Mouse (Mus musculus) CH12F3 (cell line): ENCODE measurements around the gene Tcf7l1.

ENCODE experiments used
- in situ Hi-C: fragments of 300-500 bp; cut with MboI; formaldehyde crosslinking; loops from 2 replicates; pipeline ENCODE4 v1.14.3; 2020; ENCODE audit warnings: low sequenced_read_pairs

Tcf7l1 gene

DNA sequence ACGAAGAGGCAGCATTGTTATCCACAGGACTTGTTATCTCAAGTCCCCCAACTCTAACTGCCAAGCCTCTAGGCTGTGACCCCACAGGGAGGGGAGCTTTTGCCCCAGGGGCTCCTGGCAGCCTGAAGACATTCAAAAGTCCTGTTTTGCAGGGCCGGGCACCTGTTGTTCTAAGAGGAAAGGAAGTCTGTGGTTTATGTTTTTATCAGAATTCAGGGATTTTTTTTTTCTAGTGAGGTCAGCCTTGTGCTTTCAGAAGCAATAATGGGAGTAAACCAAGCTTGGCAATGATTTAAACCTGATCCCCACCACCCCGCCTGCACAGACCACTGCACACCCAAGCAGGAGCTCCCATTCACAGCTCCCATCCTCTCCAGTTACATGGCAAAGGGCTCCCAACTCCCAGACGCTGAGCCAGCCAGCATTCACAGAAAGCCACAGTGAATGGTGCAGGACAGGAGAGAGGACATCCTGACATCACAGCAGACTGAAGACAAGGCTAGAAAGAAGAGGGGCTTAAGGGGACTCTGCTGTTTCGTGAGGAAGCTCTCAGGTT lies 40.1 kb downstream of the Tcf7l1 start:
- in situ Hi-C loops: no loop called here

DNA sequence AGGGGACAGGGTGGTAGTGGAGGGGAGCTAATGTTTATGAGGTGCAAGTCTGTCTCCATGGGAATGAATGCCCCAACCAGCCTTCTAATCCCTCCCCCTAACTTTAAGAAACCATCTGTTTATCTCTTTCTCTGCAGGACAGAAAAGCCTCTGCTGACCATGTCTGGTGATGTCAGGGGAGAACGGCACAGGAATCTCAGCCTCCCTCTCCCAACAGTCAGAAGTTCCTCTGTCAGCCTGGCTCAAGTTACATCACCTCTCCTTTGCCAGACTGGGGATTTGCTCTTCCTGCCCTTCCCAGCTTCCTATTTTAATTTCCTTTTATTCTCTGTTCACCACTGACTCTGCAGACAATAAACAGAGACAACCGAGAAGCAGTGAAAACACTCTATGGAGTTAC lies 40.6 kb downstream of the Tcf7l1 start:
- in situ Hi-C loops: no loop called here

- in situ Hi-C loops: no loop called here
Measured at GRCm38 (mm10) chr6:72747814-72748213, 41.2 kb downstream of the Tcf7l1 start.

DNA sequence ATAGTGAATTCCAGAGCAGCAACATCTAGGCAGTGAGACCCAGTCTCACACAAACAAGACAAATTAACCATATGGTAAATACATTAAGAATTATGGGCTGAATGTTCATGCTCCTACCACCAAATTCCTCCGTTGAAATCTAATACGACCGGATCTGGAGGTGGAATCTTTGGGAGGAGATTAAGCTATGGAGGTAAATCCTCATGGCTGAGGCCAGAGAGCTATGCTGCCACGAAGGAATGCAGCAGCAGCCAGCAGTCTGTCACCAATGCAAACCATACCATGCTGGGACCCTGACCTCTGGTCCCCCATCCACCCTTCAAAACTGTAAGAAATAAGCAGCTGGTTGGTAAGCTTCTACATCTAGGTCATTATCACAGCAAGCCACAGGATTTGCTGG lies 41.9 kb downstream of the Tcf7l1 start:
- in situ Hi-C loops: no loop called here

DNA sequence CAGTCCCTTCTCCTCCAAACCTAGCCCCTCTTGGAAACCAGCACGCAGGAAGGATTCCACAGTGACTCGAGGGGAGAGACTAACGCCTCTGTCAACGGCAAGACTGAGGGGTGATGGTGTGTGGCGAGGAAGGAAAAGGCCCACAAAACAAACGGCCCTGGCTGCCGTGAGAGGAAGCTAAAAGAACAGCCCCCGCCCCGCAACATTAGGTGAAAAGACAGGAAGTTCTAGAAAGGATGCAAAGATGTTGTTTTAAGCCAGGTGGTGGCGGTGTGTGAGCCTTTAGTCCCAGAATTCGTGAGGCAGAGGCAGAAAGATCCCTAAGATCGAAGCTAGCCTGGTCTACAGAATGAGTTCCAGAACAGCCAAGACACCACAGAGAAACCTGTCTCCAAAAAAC lies 43.3 kb downstream of the Tcf7l1 start:
- in situ Hi-C loops: no loop called here

DNA sequence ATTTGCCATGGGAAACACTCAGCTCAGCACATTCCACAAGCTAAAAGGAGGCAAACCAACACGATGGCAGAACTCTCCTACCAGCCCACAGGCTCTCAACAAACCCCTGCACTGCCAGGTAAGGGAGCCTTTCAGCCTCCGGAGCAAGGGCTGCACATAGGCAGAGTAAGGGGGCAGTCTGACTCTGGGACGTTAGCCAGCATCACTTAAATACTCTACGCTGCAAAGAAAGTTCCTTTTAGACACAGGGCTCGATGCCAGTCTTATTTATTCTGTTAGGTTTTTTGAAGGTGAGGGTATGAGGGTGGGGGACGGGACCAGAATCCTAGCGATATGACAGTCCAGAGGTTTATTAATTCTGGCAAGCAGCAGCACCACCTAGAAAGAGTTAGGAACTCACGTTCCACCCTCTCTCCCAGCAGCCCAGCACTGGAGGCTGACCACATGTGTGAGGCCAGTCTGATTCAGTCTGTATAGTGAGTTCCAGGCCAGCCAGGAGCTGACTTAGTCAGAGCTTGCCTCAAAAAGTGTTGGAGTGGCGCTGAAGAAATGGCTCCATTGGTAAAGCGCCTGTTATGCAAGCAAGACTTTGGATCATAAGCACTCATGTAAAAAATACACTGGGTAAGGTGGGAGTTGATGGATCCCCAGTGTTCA lies 44.8 kb downstream of the Tcf7l1 start:
- in situ Hi-C loops: no loop called here

DNA sequence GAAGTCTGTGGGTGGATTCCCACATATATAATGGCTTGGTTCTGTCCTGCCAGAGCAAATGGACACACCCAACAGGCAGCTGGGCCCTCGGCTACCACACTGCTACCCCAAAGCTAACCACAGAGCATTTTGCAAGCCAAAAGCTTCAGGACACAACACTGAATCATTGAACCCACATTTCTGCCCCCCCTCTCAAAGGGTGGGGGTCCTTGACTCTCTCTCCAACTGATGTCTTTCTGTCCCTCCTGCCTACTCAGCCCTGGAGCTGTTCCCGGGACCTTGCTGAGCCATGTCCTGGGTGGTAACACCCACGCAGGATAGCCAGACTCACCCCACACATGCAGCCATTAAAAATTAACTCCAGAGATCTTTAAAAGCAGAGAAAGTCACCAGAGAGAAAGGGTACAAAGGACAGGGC lies 45.4 kb downstream of the Tcf7l1 start:
- in situ Hi-C loops: no loop called here

GRCm38 (mm10) chr6:72742331-72742730 lies 46.7 kb downstream of the Tcf7l1 start:
- in situ Hi-C loops: no loop called here

GRCm38 (mm10) chr6:72740596-72741421 lies 48.2 kb downstream of the Tcf7l1 start:
- in situ Hi-C loops: no loop called here

DNA sequence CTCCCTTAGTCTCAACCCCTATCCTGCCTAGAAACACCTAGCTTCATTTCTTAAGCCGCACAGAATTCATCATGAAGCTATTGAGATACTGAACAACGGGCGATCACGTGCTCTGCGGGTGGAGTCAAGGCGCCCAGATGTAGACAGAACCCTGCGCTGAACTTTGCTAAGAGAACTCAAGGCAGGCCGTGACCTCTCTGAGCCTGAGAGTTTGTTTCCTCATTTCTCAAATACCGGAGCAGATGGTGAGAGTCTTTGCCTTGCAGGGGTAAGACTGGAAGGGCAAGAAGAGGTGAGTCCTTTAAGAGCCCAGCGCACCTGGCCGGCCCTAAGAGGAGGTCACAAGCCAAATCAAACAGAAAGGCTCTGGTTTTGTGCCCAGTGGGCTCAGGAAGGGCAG lies 52.2 kb downstream of the Tcf7l1 start:
- in situ Hi-C loops: no loop called here

DNA sequence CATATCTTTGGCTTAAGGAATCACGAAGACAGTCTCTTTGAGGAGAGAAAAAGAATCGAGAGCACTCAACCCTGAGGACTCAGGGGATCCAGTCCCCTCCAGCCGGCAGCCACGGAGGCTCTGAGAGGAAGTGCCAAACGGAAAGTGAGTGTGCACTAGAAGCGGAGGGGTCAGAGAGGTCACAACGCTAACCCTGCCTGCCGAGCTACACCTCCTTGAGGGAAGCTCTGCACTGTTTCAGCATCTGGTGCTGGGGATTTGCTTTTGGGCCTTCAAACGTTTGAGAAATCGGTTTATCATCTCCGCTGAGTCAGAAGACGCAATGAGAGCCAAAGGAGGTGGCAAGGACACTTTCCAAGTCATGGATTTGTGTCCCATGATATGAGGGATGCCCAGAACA lies 53.8 kb downstream of the Tcf7l1 start:
- in situ Hi-C loops: no loop called here

GRCm38 (mm10) chr6:72733375-72733774 lies 55.7 kb downstream of the Tcf7l1 start:
- in situ Hi-C loops: no loop called here

DNA sequence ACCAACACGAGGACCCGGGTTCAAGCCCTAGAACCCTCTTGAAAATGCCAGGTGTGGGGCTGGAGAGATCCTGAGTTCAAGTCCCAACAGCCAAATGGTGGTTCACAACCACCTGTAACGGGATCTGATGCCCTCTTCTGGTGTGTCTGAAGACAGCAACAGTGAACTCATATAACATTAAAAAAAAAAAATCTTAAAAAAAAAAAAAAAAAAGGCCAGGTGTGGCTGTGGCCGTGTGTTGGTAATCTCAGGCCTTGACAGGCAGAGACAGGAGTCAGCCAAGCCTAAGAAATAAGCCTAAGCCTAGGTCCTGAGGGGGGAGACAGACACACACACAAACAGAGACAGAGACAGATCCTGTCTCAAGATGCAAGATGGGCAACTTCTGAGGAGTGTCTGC lies 56.9 kb downstream of the Tcf7l1 start:
- in situ Hi-C loops: no loop called here

- in situ Hi-C loops: no loop called here
Measured at GRCm38 (mm10) chr6:72730560-72730849, 58.5 kb downstream of the Tcf7l1 start.

GRCm38 (mm10) chr6:72729831-72730559 lies 59.1 kb downstream of the Tcf7l1 start:
- in situ Hi-C loops: no loop called here

DNA sequence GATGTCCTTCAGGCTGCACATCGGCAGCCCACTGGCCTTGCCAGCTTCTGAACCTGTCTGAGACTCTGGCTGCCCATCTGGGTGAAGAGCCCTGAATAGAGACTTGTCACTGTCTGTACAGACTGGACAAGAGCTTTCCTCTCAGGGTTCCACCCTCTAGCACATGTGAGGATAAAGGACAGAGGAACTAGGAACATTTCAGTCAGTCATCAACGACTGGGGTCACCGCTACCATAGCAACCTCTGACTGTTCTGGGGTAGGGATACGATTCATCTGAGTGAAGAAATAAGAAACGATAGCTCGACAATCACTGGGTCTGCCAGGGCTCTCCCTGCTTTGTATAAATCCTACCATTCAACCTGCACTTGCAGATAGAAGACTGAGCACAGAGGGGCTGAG lies 61.2 kb downstream of the Tcf7l1 start:
- in situ Hi-C loops: no loop called here

- in situ Hi-C loops: no loop called here
Measured at GRCm38 (mm10) chr6:72724494-72725180, 64.4 kb downstream of the Tcf7l1 start.

- in situ Hi-C loops: no loop called here
Measured at GRCm38 (mm10) chr6:72723731-72724385, 65.2 kb downstream of the Tcf7l1 start.

DNA sequence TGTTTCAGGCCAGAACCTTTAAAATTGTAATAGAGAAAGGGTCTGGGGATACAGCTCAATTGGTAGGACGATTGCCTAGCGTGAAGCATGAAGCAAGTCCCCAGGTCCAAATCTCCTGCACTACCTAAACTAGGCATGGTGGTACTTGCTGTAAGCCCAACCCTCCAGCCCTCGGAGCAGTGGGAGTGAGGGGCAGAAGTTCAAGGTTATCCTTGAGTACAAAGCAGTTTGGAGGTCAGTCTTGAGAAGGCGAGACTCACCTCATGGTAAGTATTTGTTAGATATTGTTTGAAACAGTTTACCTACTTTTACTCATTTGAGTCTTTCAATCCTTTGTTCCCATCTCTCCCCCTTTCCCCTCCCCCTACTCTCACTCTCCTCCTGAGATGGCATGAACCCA lies 65.9 kb downstream of the Tcf7l1 start:
- in situ Hi-C loops: no loop called here

DNA sequence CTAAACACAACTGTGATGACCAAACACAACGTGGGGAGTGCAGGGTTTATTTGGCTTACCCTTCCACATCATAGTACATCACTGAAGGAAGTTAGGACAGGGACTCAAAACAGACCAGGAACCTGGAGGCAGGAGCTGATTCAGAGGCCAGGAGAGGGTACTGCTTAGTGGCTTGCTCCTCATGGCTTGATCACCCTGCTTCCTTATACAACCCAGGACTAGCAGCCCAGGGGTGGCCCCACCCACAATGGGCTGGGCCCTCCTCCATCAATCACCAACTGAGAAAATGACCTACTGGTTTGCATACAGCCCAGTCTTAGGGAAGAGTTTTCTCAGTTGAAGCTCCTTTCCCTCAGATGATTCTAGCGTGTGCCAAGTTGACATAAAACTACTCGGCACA lies 68.2 kb downstream of the Tcf7l1 start:
- in situ Hi-C loops: no loop called here

- in situ Hi-C loops: no loop called here
Measured at GRCm38 (mm10) chr6:72714726-72715125, 74.3 kb downstream of the Tcf7l1 start.
